In genomic region chr19:6502035-6502541, GRCm38 (mm10) we compare ENCODE assay signal across 8 mouse cellular contexts. TPM values are rescaled to one million over a fixed set of nuclear protein-coding genes. Genes with fewer than 3 reads are reported as not detected.
DNase-seq lines count a peak whose midpoint lies in the region; ATAC-seq and TF ChIP-seq lines count a peak whose summit lies in the region.

No protein-coding gene starts in this region.

- 0 out of 2 replicates have a peak, but pooled peaks have one; percentile 16 for ATAC-seq in embryonic facial prominence, embryonic 11.5 days (replicated peaks; ENCODE audit: insufficient number of reproducible peaks, low FRiP score, low TSS enrichment, low read depth)
- 0 out of 2 replicates have a peak, but pooled peaks have one; percentile 16 for ATAC-seq in lung, embryonic 16.5 days (ENCODE audit: low read depth)

- no peaks in the 10 kb centered on the region for H3K36me3 ChIP-seq in thymus, adult 2 months (ENCODE audit: control insufficient read depth, insufficient read depth, low read length)
- no peaks in the 10 kb centered on the region for H3K36me3 ChIP-seq in embryonic facial prominence, embryonic 11.5 days (replicated peaks; ENCODE audit: control insufficient read depth, insufficient read depth, low read depth, low read length)
- H3K36me3 ChIP-seq in hindbrain, embryonic 10.5 days, result peaks cover 23% of the 10 kb centered on the region
- no peaks in the 10 kb centered on the region for H3K36me3 ChIP-seq in lung, embryonic 16.5 days (ENCODE audit: control insufficient read depth, insufficient read depth, low read length)

- H3K4me3 ChIP-seq in thymus, adult 2 months (ENCODE audit: control insufficient read depth, insufficient read depth, low read length), result no peak overlapping the region
- peak overlapping the region; percentile 33 for H3K4me3 ChIP-seq in embryonic facial prominence, embryonic 11.5 days (ENCODE audit: low read depth, low read length)
- peak overlapping the region; percentile 64 for H3K4me3 ChIP-seq in hindbrain, embryonic 10.5 days
- peak overlapping the region; percentile 14 for H3K4me3 ChIP-seq in lung, embryonic 16.5 days (ENCODE audit: low read length)

- DNase-seq in thymus, adult 2 months, result peak; percentile 23
- no peak for DNase-seq in thymus, adult 18-20 months
- peak; percentile 51 for DNase-seq in embryonic facial prominence, embryonic 11.5 days (ENCODE audit: low spot score)
- DNase-seq in hindbrain, embryonic 10.5 days (ENCODE audit: low spot score), result peak; percentile 65
- peak; percentile 82 for DNase-seq in layer of hippocampus, adult 9-11 months
- DNase-seq in right cerebral cortex, postnatal 10 days (ENCODE audit: low spot score in 2 of 2), result peak; percentile 85 to 87
- DNase-seq in adipocyte (ENCODE audit: low spot score), result no peak

- no peak overlapping the region for H3K27ac ChIP-seq in thymus, adult 2 months (ENCODE audit: control insufficient read depth, insufficient read depth, low read length)
- H3K27ac ChIP-seq in embryonic facial prominence, embryonic 11.5 days (replicated peaks; ENCODE audit: low read depth, low read length), result no peak overlapping the region
- peak overlapping the region; percentile 86 for H3K27ac ChIP-seq in hindbrain, embryonic 10.5 days
- H3K27ac ChIP-seq in lung, embryonic 16.5 days (ENCODE audit: low read length), result no peak overlapping the region

- peaks cover 33% of the 10 kb centered on the region; the same call in 1 of the 2 replicates for H3K27me3 ChIP-seq in thymus, adult 2 months (ENCODE audit: control insufficient read depth, insufficient read depth, low read length)
- peaks cover 54% of the 10 kb centered on the region for H3K27me3 ChIP-seq in embryonic facial prominence, embryonic 11.5 days (ENCODE audit: control insufficient read depth, insufficient read depth, low read length)
- peaks cover 93% of the 10 kb centered on the region for H3K27me3 ChIP-seq in hindbrain, embryonic 10.5 days (ENCODE audit: insufficient read depth, poor library complexity, severe bottlenecking)
- H3K27me3 ChIP-seq in lung, embryonic 16.5 days (ENCODE audit: control insufficient read depth, insufficient read depth, low read depth, low read length), result peaks cover 67% of the 10 kb centered on the region

- no peak for TF ChIP-seq POLR2A in thymus, adult 2 months (IDR thresholded peaks at IDR 0.05; ENCODE audit: control insufficient read depth, extremely low read depth, insufficient read depth, low read length, poor library complexity)

- no peaks in the 10 kb centered on the region for H3K9me3 ChIP-seq in embryonic facial prominence, embryonic 11.5 days (replicated peaks; ENCODE audit: control insufficient read depth, low read length)
- no peaks in the 10 kb centered on the region for H3K9me3 ChIP-seq in hindbrain, embryonic 10.5 days
- no peaks in the 10 kb centered on the region for H3K9me3 ChIP-seq in lung, embryonic 16.5 days (ENCODE audit: control insufficient read depth, low read length)

- no peak for TF ChIP-seq CTCF in thymus, adult 2 months (IDR thresholded peaks at IDR 0.05; ENCODE audit: borderline replicate concordance, control insufficient read depth, extremely low read depth, insufficient read depth, low read length, poor library complexity)

- peaks cover 3% of the 10 kb centered on the region for H3K4me1 ChIP-seq in thymus, adult 2 months (replicated peaks; ENCODE audit: control insufficient read depth, insufficient read depth, low read length)
- peaks cover 6% of the 10 kb centered on the region for H3K4me1 ChIP-seq in embryonic facial prominence, embryonic 11.5 days (ENCODE audit: control insufficient read depth, insufficient read depth, low read length)
- H3K4me1 ChIP-seq in hindbrain, embryonic 10.5 days (replicated peaks), result peaks cover 81% of the 10 kb centered on the region
- peaks cover 21% of the 10 kb centered on the region for H3K4me1 ChIP-seq in lung, embryonic 16.5 days (replicated peaks; ENCODE audit: control insufficient read depth, insufficient read depth, low read length)

- peak overlapping the region; percentile 72 for H3K4me2 ChIP-seq in embryonic facial prominence, embryonic 11.5 days (ENCODE audit: low read depth, low read length)
- peak overlapping the region; percentile 49 for H3K4me2 ChIP-seq in lung, embryonic 16.5 days (ENCODE audit: low read depth, low read length)

- peak overlapping the region; percentile 32 for H3K9ac ChIP-seq in embryonic facial prominence, embryonic 11.5 days (replicated peaks; ENCODE audit: low read length)
- H3K9ac ChIP-seq in lung, embryonic 16.5 days (ENCODE audit: low read length), result no peak overlapping the region

- WGBS in thymus, adult 2 months, result 2% methylated on average over 25 of the region's 25 CpGs
- under 1% methylated on average over 25 of the region's 25 CpGs for WGBS in embryonic facial prominence, embryonic 11.5 days
- under 1% methylated on average over 25 of the region's 25 CpGs for WGBS in hindbrain, embryonic 10.5 days
- WGBS in lung, embryonic 16.5 days, result under 1% methylated on average over 24 of the region's 25 CpGs

RNA-seq across cellular contexts. Expression of gene Slc22a12, which starts 40.7 kb away (rescaled TPM):
- polyA plus RNA-seq in thymus, adult 2 months (2012; rRNA removed), result 0.19 and 0.74 TPM in 2 replicates
- not detected in 2 replicates for polyA plus RNA-seq in embryonic facial prominence, embryonic 11.5 days (2014; fragmentation: Nextera tagmentation; extraction: Ambion mirVana)
- not detected in 2 replicates for polyA plus RNA-seq in hindbrain, embryonic 10.5 days (2016; fragmentation: Nextera tagmentation; extraction: Ambion mirVana)
- polyA plus RNA-seq in lung, embryonic 16.5 days (2015; fragmentation: Nextera tagmentation; extraction: Ambion mirVana), result not detected in 2 replicates

Comparison
In these comparisons a context has a peak if more than half of its experiments do, and no peak if none do; other contexts are left out.
1. DNase-seq: peak in thymus, adult 2 months (single experiment), embryonic facial prominence, embryonic 11.5 days (single experiment), hindbrain, embryonic 10.5 days (single experiment), layer of hippocampus, adult 9-11 months (single experiment) and right cerebral cortex, postnatal 10 days (2 of 2); none in thymus, adult 18-20 months (0 of 2) and adipocyte (single experiment).